Mouse (Mus musculus) CH12.LX (cell line): ENCODE results near the gene Akap5. TPM values are rescaled to one million over a fixed set of nuclear protein-coding genes. Genes with fewer than 3 reads are reported as not detected.
A peak's percentile ranks its signal among the peaks of the same experiment; 100 is the strongest.

Experiments used
- DNase-seq: peaks from one replicate; pipeline ENCODE4 v3.0.0-alpha.2; 2013; ENCODE audit errors: extremely low read depth
- H3K27ac ChIP-seq: 2 replicates; pipeline ENCODE4 v1.5.1; 2012; ENCODE audit warnings: low read depth, mild to moderate bottlenecking, control low read depth, moderate library complexity; ENCODE audit not compliant: insufficient read depth
- H3K27me3 ChIP-seq: replicated peaks from 2 replicates; pipeline ENCODE3; 2012; ENCODE audit warnings: inconsistent platforms
- H3K36me3 ChIP-seq, 2 experiments: replicated peaks in 1 of 2; 2 replicates each; pipeline versions ENCODE3 to v1.6.1; 2012; ENCODE audit warnings: inconsistent platforms in 1 of 2, low read length in 1 of 2, mild to moderate bottlenecking in 1 of 2, mixed read lengths in 1 of 2, moderate library complexity in 1 of 2; ENCODE audit not compliant: control insufficient read depth in 1 of 2, insufficient read depth in 1 of 2
- H3K4me1 ChIP-seq, 2 experiments: 2 replicates each; pipeline ENCODE4 v1.6.1; 2012; ENCODE audit warnings: inconsistent platforms in 1 of 2, moderate library complexity in 1 of 2; ENCODE audit not compliant: insufficient read depth in 2 of 2, control insufficient read depth in 1 of 2
- H3K4me2 ChIP-seq: 2 replicates; pipeline ENCODE4 v1.6.1; 2012; ENCODE audit warnings: low read depth, mild to moderate bottlenecking, control low read depth; ENCODE audit not compliant: poor library complexity, insufficient read depth, severe bottlenecking
- H3K4me3 ChIP-seq, 3 experiments: fragments of 150-350 bp in 1 of 3; sonication (generic) in 1 of 3; replicated peaks in 1 of 3; 2 replicates each; pipeline versions ENCODE3 to v1.5.1; 2011 to 2012; ENCODE audit warnings: low read depth in 2 of 3, low read length in 2 of 3, mild to moderate bottlenecking in 2 of 3, moderate library complexity in 2 of 3, control low read depth in 1 of 3, improper control_type of control experiment in 1 of 3, inconsistent platforms in 1 of 3, mixed read lengths in 1 of 3; ENCODE audit not compliant: poor library complexity in 1 of 3
- H3K79me2 ChIP-seq: replicated peaks from 2 replicates; pipeline ENCODE4 v1.6.1; 2012; ENCODE audit warnings: mild to moderate bottlenecking, moderate library complexity; ENCODE audit not compliant: control insufficient read depth, poor library complexity, insufficient read depth, severe bottlenecking; ENCODE audit errors: extremely low read depth
- H3K9ac ChIP-seq: 2 replicates; pipeline ENCODE4 v1.6.1; 2012; ENCODE audit warnings: low read depth, mild to moderate bottlenecking, control low read depth, moderate library complexity; ENCODE audit not compliant: insufficient read depth
- H3K9me3 ChIP-seq: replicated peaks from 2 replicates; pipeline ENCODE3; 2012; ENCODE audit warnings: low read length, inconsistent platforms, mixed read lengths
- CHD1 ChIP-seq: IDR thresholded peaks from 2 replicates; pipeline ENCODE4 v1.6.1; 2012; ENCODE audit warnings: low read depth, low read length, improper control_type of control experiment, inconsistent platforms
- E2F4 ChIP-seq: IDR thresholded peaks from 2 replicates; pipeline ENCODE4 v1.6.1; 2011; ENCODE audit warnings: low read depth, low read length, improper control_type of control experiment; ENCODE audit not compliant: insufficient replicate concordance
- ELF1 ChIP-seq: IDR thresholded peaks from 2 replicates; pipeline ENCODE4 v1.6.1; 2014; ENCODE audit warnings: low read depth, mild to moderate bottlenecking, inconsistent platforms, low read length, improper control_type of control experiment
- EP300 ChIP-seq: IDR thresholded peaks from 2 replicates; pipeline ENCODE4 v1.6.1; 2011; ENCODE audit warnings: low read length, improper control_type of control experiment
- ETS1 ChIP-seq: conservative IDR thresholded peaks from 2 replicates; pipeline ENCODE4 v1.6.1; 2012; ENCODE audit warnings: low read depth, mild to moderate bottlenecking, inconsistent platforms, low read length, improper control_type of control experiment, moderate library complexity
- GABPA ChIP-seq: IDR thresholded peaks from 2 replicates; pipeline ENCODE4 v1.6.1; 2012; ENCODE audit warnings: low read depth, low read length, improper control_type of control experiment, inconsistent platforms; ENCODE audit not compliant: insufficient replicate concordance
- JUN ChIP-seq: IDR thresholded peaks from 2 replicates; pipeline ENCODE4 v1.6.1; 2011; ENCODE audit warnings: low read depth, mild to moderate bottlenecking, low read length, improper control_type of control experiment, moderate library complexity; ENCODE audit not compliant: insufficient read depth
- MAFK ChIP-seq: IDR thresholded peaks from 2 replicates; pipeline ENCODE4 v1.6.1; 2011; ENCODE audit warnings: low read length, improper control_type of control experiment; ENCODE audit not compliant: insufficient replicate concordance
- MAX ChIP-seq: IDR thresholded peaks from 2 replicates; pipeline ENCODE4 v1.6.1; 2011; ENCODE audit warnings: low read length, improper control_type of control experiment
- MAZ ChIP-seq: IDR thresholded peaks from 2 replicates; pipeline ENCODE4 v1.6.1; 2012; ENCODE audit warnings: low read depth, mild to moderate bottlenecking, inconsistent platforms, low read length, improper control_type of control experiment, moderate library complexity
- MXI1 ChIP-seq: IDR thresholded peaks from 2 replicates; pipeline ENCODE4 v1.6.1; 2011; ENCODE audit warnings: mild to moderate bottlenecking, low read depth, low read length, improper control_type of control experiment
- MYC ChIP-seq: IDR thresholded peaks from 2 replicates; pipeline ENCODE4 v1.6.1; 2011; ENCODE audit warnings: low read depth, mild to moderate bottlenecking, improper control_type of control experiment, low read length
- NELFE ChIP-seq: IDR thresholded peaks from 2 replicates; pipeline ENCODE4 v1.6.1; 2011; ENCODE audit warnings: low read depth, low read length, improper control_type of control experiment
- PAX5 ChIP-seq: IDR thresholded peaks from 2 replicates; pipeline ENCODE4 v1.6.1; 2012; ENCODE audit warnings: low read length, inconsistent platforms, mixed read lengths
- POLR2A ChIP-seq: IDR thresholded peaks from 2 replicates; pipeline ENCODE4 v1.6.1; 2011; ENCODE audit warnings: low read depth, mild to moderate bottlenecking, improper control_type of control experiment, low read length
- POLR2AphosphoS2 ChIP-seq: IDR thresholded peaks from 2 replicates; pipeline ENCODE4 v1.6.1; 2011; ENCODE audit warnings: low read depth, low read length, improper control_type of control experiment
- RAD21 ChIP-seq: IDR thresholded peaks from 2 replicates; pipeline ENCODE4 v1.6.1; 2011; ENCODE audit warnings: low read depth, mild to moderate bottlenecking, low read length, improper control_type of control experiment, moderate library complexity
- RCOR1 ChIP-seq: conservative IDR thresholded peaks from 2 replicates; pipeline ENCODE4 v1.6.1; 2012; ENCODE audit warnings: low read depth, mild to moderate bottlenecking, inconsistent platforms, low read length, improper control_type of control experiment
- SIN3A ChIP-seq: IDR thresholded peaks from 2 replicates; pipeline ENCODE4 v1.6.1; 2012; ENCODE audit warnings: low read length, improper control_type of control experiment, inconsistent platforms
- SMC3 ChIP-seq: IDR thresholded peaks from 2 replicates; pipeline ENCODE4 v1.6.1; 2011; ENCODE audit warnings: low read depth, low read length, improper control_type of control experiment
- TBP ChIP-seq: conservative IDR thresholded peaks from 2 replicates; pipeline ENCODE4 v1.6.1; 2011; ENCODE audit warnings: low read depth, low read length, improper control_type of control experiment
- TCF12 ChIP-seq: IDR thresholded peaks from 2 replicates; pipeline ENCODE4 v1.6.1; 2014; ENCODE audit warnings: low read depth, mild to moderate bottlenecking, inconsistent platforms, low read length, improper control_type of control experiment
- USF2 ChIP-seq: conservative IDR thresholded peaks from 2 replicates; pipeline ENCODE4 v1.6.1; 2011; ENCODE audit warnings: low read depth, low read length, improper control_type of control experiment
- ZC3H11A ChIP-seq: IDR thresholded peaks from 2 replicates; pipeline ENCODE4 v1.6.1; 2012; ENCODE audit warnings: low read depth, mild to moderate bottlenecking, inconsistent platforms, low read length, improper control_type of control experiment
- ZMIZ1 ChIP-seq: IDR thresholded peaks from 2 replicates; pipeline ENCODE4 v1.6.1; 2012; ENCODE audit warnings: low read depth, mild to moderate bottlenecking, inconsistent platforms, low read length, improper control_type of control experiment
- dilution Hi-C: fragments of 300-500 bp; cut with MboI; formaldehyde crosslinking; loops from 2 replicates; pipeline ENCODE4 v1.14.3; 2020; ENCODE audit warnings: low sequenced_read_pairs; ENCODE audit not compliant: extremely low pct_unique_long_range_greater_than_20kb, extremely low pct_ligation_motif_present
- in situ Hi-C: fragments of 300-500 bp; cut with MboI; formaldehyde crosslinking; loops from 3 replicates; pipeline ENCODE4 v1.14.3; 2019; ENCODE audit warnings: low sequenced_read_pairs, low pct_ligation_motif_present, low pct_unique_long_range_greater_than_20kb, mixed read lengths
- polyA plus RNA-seq: library from polyadenylated mRNA; unstranded; fragments of >175 nt; gene quantifications from 2 replicates; pipeline ENCODE4 v1.2.1, GENCODE M21; 2012; ENCODE audit warnings: low read depth; ENCODE audit not compliant: insufficient read length
- total RNA-seq, 2 experiments: library from RNA; depleted of rRNA; stranded (reverse); fragments of 300-350 nt in 1 of 2; fragments of >200 nt in 1 of 2; gene quantifications; 2 replicates each; pipeline ENCODE4 v1.2.3; 2012 to 2014

Gene Akap5
- total and polyA plus RNA-seq, 3 experiments = 0.27 to 0.89 (median 0.38) TPM

GRCm38 (mm10) chr12:76367096-76367995 lies 42.7 kb downstream of the Akap5 start:
- no peak for DNase-seq
- peak overlapping the region; percentile 62 for H3K27ac ChIP-seq

GRCm38 (mm10) chr12:76368201-76368789 lies 43.6 kb downstream of the Akap5 start:
- dilution Hi-C loops = no loop called here
- H3K9me3 ChIP-seq = no peaks in the 10 kb centered on the region
- peaks cover 0 to 47% of the 10 kb centered on the region in 2 experiments; a peak in 3 of 4 replicates for H3K4me1 ChIP-seq
- H3K27me3 ChIP-seq = no peaks in the 10 kb centered on the region
- H3K4me3 ChIP-seq = peak overlapping the region; percentile 75 to 99 (median 76)
- peak overlapping the region; percentile 88 for H3K4me2 ChIP-seq
- no peak for DNase-seq
- H3K79me2 ChIP-seq = peaks cover 77% of the 10 kb centered on the region
- peaks cover 0 to 10% of the 10 kb centered on the region in 2 experiments for H3K36me3 ChIP-seq
- peak overlapping the region; percentile 55 for H3K27ac ChIP-seq
- peak overlapping the region; percentile 96 for H3K9ac ChIP-seq
- TF ChIP-seq USF2 (peak; percentile 30), MAX (peak; percentile 89), POLR2A (peak; percentile 29; the same call in 1 of the 2 replicates), NELFE (no peak), MXI1 (peak; percentile 61), GABPA (no peak), MYC (peak; percentile 80), SIN3A (peak; percentile 19; the same call in 1 of the 2 replicates), ZC3H11A (no peak), ETS1 (no peak), CHD1 (peak; percentile 2; the same call in 1 of the 2 replicates), EP300 (no peak), PAX5 (no peak), POLR2AphosphoS2 (no peak), E2F4 (no peak)
- TF ChIP-seq, all 38 proteins: peak for 7
- in situ Hi-C loops = loop anchor here (10.0 kb wide), 1 partner anchor 227 kb away; no protein-coding TSS in a partner anchor

More at GRCm38 (mm10) chr12:76367096-76367995, 42.7 kb downstream of the Akap5 start:
- peak overlapping the region; percentile 75 to 99 (median 76) for H3K4me3 ChIP-seq
- H3K9me3 ChIP-seq = no peaks in the 10 kb centered on the region
- TF ChIP-seq TBP = peak; percentile 42; the same call in 1 of the 2 replicates
- TF ChIP-seq PAX5 = no peak
- no peak for TF ChIP-seq SIN3A
- no peak for TF ChIP-seq SMC3
- TF ChIP-seq ELF1 = no peak
- TF ChIP-seq RAD21 = no peak
- TF ChIP-seq NELFE = peak; percentile 39; the same call in 1 of the 2 replicates
- TF ChIP-seq JUN = no peak
- no peak for TF ChIP-seq POLR2AphosphoS2
- no peak for TF ChIP-seq ZMIZ1
- TF ChIP-seq TCF12 = peak; percentile 18; the same call in 1 of the 2 replicates
- TF ChIP-seq POLR2A = peak; percentile 60
- no peak for TF ChIP-seq MAZ
- TF ChIP-seq MYC = no peak
- TF ChIP-seq MAFK = no peak
- peak; percentile 7; the same call in 1 of the 2 replicates for TF ChIP-seq EP300
- TF ChIP-seq MAX = no peak; the same call in 1 of the 2 replicates
- TF ChIP-seq RCOR1 = no peak
- TF ChIP-seq CHD1 = no peak
- peaks cover 76% of the 10 kb centered on the region for H3K79me2 ChIP-seq
- peaks cover 0 to 10% of the 10 kb centered on the region in 2 experiments for H3K36me3 ChIP-seq
- in situ Hi-C loops (loop anchor here (10.0 kb wide), 1 partner anchor 227 kb away; no protein-coding TSS in a partner anchor), dilution Hi-C loops (no loop called here)
- no peaks in the 10 kb centered on the region for H3K27me3 ChIP-seq
- H3K4me1 ChIP-seq = peaks cover under 1 to 49% of the 10 kb centered on the region in 2 experiments; a peak in 3 of 4 replicates
- peak overlapping the region; percentile 96 for H3K9ac ChIP-seq
- H3K4me2 ChIP-seq = peak overlapping the region; percentile 88
